Mouse (Mus musculus) kidney, postnatal 36 days (tissue): ENCODE measurements around the gene Rnf34.

Source experiments
- DNase-seq, 2 experiments: peaks; one replicate each; pipeline ENCODE4 v3.0.0; 2021 to 2022; ENCODE audit warnings: mixed read lengths in 2 of 2

Rnf34 gene

DNA sequence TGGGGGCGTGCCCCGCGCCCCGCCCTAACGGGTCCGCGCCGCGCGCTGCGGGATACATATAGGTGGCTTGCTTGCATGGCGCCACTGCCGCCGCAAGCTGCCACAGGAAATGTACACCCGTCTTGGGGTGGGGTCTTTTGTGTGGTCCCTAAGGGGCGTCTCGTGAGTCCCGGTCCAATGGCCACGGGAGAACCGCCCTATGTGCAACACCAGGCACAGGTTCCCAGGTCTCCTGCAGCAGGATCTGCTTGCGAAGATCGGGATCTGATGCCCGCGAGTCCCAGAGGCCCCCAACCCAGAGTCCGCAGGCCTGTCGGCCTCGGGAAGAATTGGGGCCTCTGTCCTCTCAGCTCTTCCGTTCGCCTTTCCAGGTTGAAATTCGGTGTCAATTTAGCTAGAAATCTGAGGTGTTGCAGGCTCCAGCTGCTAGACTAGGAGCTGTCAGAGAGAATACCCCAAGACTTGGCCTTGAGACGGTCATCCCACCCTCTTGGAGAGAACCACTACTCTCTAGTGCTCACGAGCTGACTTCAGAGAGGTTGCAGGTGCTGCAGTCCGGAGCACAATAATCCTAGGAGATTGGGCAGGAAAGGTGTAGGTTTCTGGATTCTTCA lies 50.8 kb downstream of the Rnf34 start:
- DNase-seq = no peak

DNA sequence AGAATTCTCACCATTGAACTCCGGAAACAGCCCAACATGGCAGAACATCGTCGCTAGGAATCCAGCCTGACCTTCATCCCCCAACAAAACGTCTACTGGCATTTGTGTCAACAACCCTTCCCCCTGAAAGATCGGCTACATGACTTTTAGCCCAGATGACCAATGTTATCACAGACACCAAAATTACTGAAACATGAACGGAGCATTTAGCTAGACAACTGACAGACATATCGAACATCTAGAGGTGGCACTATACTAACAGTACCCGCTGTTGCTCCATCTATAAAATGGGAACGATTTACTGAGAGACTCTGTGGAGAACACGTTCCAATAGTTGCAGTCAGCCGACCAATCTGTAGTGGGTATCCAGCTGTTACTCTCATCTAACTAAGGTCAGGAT lies 51.3 kb downstream of the Rnf34 start:
- DNase-seq = no peak

DNA sequence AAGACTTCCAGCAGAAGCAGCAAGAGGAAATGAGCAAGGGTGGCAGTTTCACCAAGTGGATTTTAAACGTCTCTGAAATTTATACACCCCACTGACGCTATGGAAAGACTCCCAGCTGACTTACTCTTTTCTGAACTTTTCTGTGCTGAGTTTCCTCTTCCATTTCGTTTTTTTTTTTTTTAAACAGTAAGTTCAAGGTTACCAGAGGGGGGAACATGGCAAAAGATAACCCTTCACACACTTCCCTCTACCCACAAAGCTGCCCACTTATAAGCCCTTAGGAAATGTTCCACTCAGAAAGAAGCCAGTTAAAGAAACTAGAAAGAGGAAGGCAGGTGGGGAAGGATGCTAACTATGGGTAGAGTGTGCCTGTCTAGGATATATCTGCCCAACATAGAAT lies 51.8 kb downstream of the Rnf34 start:
- DNase-seq = no peak

DNA sequence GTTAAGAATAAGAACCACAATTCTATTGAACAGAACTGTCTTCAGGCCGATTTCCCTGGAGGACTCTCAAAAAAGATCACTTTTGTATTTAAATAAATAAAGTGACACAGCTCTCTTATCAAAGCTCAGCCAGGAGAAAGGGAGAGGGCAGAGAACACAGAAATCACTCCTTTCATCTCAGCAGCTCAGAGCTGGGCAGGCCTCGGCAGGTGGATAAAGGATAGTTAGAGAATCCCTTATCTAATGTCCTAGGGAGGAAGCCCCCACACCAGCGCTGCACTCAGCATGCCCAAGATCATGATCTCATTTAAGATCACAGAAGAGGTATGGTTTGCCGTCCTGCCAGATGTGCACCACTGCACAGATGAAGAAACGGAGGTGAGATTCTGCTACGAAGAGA lies 52.4 kb downstream of the Rnf34 start:
- no peak for DNase-seq

DNA sequence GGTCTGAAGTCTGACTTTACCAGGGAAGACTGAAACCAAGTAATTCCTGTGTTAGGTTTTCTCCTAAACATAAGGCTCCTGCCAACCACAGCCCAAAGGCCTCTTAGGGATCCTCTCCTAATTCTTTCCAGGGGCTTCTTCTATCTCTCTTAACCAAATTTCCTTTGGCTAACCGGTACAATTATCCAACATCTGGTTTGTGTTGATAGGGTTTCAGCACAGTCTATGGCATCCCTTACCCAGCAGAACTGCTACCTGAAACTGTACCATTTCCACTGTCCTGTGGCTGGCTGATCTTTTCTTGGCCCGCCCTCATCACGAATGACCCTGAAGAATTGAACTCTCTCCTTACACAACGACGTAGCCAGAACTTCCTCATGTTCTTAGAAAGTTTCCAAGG lies 53.3 kb downstream of the Rnf34 start:
- no peak for DNase-seq

DNA sequence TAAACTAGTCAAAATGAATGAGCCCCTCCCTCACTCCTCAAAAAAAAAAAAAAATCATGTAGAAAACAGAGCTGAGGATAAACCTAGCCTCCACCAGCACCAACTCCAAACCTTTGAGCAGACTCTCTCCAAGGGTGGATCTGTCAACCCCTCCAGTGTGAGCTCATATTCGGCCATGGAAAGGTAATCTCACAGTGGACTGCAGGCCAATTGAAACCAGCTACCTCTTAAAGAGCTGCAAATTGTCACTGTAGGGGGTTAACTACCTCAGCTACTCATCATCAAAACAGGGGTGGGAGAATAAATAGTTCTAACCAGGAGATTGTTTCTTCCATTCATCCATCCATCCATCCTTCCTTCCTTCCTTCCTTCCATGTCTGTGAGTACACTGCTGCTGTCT lies 57.3 kb downstream of the Rnf34 start:
- DNase-seq = no peak

DNA sequence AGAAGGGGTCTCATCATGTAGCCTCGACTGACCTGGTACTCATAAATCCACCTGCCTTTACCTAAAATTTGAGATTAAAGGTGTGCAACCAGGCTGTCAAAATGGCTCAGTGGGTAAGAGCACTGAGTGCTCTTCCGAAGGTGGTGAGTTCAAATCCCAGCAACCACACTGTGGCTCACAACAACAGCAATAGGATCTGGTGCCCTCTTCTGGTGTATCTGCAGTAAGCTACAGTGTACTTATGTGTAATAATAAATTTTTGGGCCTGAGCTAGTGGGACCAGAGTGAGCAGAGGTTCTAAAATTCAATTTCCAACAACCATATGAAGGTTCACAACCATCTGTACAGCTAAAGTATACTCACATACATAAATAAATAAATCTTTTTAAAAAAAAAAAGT lies 58.2 kb downstream of the Rnf34 start:
- no peak for DNase-seq

DNA sequence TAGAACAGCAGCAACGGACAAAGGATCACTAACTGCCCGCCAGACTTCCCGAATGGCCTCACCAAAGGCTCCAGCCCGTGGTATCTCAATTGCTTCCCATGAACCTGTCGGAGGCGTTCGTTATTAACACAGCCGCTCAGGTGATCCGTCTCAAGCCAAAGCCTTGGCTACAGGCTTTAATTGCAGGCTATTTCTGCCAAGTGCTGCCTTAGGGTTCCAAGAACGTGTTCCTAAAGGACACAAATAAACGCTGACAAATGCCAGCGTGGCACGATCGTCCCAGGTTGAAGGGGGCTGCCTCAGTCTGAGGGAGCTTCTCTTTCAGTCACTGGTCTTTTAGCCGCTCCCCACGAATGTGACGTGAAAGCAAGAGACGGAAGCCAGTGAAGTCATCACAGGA lies 59.6 kb downstream of the Rnf34 start:
- no peak for DNase-seq

DNA sequence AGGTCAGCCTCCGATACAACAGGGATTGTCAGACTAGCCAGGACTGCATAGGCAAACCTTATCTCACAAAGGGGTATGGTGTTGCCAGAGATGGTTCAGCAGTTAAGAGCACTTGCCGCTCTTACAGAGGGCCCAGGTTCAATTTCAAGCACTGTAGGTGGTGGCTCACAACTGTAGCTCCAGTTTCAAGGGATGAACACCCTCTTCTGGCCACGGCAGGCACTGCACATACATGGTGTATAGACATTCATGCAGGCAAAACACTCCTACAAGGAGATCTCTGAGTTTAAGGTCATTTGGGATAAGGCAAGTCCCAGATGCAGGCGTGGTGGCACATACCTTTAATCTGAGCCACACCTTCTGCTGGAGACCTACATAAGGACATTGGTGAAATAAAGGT lies 63.0 kb downstream of the Rnf34 start:
- DNase-seq = no peak

DNA sequence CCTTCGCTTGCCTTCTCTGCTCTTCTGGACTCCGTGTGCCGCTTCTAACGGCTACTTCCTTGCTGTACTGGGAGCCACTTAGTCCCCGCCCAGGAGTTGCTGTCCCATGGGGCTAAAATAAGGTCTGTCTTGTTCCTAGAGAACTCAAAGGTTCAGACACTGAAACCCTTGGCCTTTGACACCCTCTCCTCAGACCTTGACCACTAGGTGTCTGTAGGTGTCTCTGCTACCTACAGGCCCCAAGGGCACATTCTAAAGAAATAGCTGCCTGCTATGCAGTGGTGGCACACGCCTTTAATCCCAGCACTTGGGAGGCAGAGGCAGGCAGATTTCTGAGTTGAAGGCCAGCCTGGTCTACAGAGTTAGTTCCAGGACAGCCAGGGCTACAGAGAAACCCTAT lies 66.3 kb downstream of the Rnf34 start:
- DNase-seq = no peak

DNA sequence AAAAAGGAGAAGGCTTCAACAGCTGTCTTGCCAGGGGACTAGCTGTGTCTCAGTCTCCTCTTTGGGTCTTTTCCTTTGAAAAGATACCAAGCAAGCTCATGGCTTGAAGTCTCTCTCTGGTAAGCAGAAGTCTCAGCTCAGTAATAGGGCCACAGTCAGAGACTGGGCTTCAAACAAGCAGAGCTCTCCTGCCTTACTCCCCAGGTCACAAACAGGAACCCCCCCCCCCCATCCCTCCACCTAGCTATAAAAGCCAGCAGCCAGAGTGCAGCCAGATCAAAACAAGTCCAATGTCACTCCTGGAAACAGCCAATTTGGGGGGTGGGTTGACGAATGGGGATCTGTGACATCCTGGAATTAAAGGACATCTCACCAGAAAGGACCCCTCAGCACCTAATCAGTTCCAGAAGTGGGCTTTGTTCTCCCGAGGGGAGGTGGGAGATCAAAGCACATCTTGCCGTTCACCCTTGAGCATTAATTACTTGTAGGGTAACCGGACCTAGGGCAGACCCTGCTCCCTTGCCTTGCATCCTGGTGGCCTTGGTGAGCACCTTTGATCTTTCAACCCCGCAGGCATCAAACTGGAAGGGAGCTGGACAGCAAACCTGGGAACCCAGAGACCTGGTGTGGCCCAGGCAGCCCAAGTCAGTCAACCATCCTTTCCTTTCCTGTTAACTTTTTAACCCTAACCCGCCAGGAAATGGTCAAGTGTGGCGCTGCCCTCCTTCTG lies 68.3 kb downstream of the Rnf34 start:
- DNase-seq = no peak

DNA sequence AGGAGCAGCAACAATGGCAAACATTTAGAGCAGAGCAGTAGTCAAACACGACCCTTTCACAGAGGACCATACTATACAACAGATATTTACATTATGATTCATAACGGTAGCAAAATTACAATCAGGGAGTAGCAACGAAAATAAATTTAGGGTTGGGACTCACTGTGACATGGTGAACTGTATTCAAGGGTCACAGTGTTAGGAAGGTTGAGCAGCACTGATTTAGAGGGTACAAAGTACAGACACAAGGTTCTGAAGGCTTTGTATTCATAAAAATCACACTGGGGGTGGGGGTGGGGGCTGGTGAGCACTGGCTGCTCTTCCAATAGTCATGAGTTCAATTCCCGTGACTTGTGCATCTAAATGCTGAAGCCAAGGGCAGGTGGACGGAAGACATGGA lies 70.7 kb downstream of the Rnf34 start:
- no peak for DNase-seq
